19 mouse cellular contexts compared by ENCODE assay signal in genomic region chr9:76029471-76030199, GRCm38 (mm10). TPM values are rescaled to one million over a fixed set of nuclear protein-coding genes. Genes with fewer than 3 reads are reported as not detected.
A peak's percentile ranks its signal among the peaks of the same experiment; 100 is the strongest.
DNase-seq lines count a peak whose midpoint lies in the region; ATAC-seq and TF ChIP-seq lines count a peak whose summit lies in the region.
"Had no signal": no experiment of that assay in that cellular context is flagged by ENCODE, and none has a peak within 500 bp of the region (broad histone marks: within the 10 kb centered on the region; RNA-seq: fewer than 3 reads in every experiment).

No protein-coding gene starts in this region.

- H3K27ac ChIP-seq in forebrain, embryonic 14.5 days (ENCODE audit: low read depth, low read length): no peak overlapping the region
- H3K27ac ChIP-seq in forebrain, embryonic 10.5 days: no peak overlapping the region
- H3K27ac ChIP-seq in layer of hippocampus, adult 2 months: no peak overlapping the region
- H3K27ac ChIP-seq: heart, embryonic 15.5 days; liver, embryonic 12.5 days; macrophage; midbrain, embryonic 13.5 days; stomach, embryonic 15.5 days had no signal

- 85% methylated on average over 16 of the region's 16 CpGs for WGBS in forebrain, embryonic 14.5 days
- 91% methylated on average over 16 of the region's 16 CpGs for WGBS in forebrain, embryonic 10.5 days

- H3K4me3 ChIP-seq in forebrain, embryonic 14.5 days (ENCODE audit: low read depth, low read length): no peak overlapping the region
- H3K4me3 ChIP-seq in forebrain, embryonic 10.5 days: no peak overlapping the region
- peak overlapping the region; percentile 17 for H3K4me3 ChIP-seq in layer of hippocampus, adult 2 months
- H3K4me3 ChIP-seq: heart, embryonic 15.5 days; liver, embryonic 12.5 days; midbrain, embryonic 13.5 days; myocyte; stomach, embryonic 15.5 days had no signal

- H3K36me3 ChIP-seq in forebrain, embryonic 14.5 days (ENCODE audit: control insufficient read depth, insufficient read depth, low read length): no peaks in the 10 kb centered on the region
- H3K36me3 ChIP-seq in forebrain, embryonic 10.5 days (replicated peaks): no peaks in the 10 kb centered on the region
- H3K36me3 ChIP-seq: G1E; heart, embryonic 15.5 days; liver, embryonic 12.5 days; midbrain, embryonic 13.5 days; stomach, embryonic 15.5 days had no signal

- H3K9ac ChIP-seq in forebrain, embryonic 14.5 days (ENCODE audit: low read length): no peak overlapping the region
- H3K9ac ChIP-seq: heart, embryonic 15.5 days; liver, embryonic 12.5 days; midbrain, embryonic 13.5 days; stomach, embryonic 15.5 days had no signal

- H3K4me1 ChIP-seq in forebrain, embryonic 14.5 days (ENCODE audit: control insufficient read depth, insufficient read depth, low read length): no peaks in the 10 kb centered on the region
- peaks cover 6% of the 10 kb centered on the region; the same call in 1 of the 2 replicates for H3K4me1 ChIP-seq in forebrain, embryonic 10.5 days
- H3K4me1 ChIP-seq: heart, embryonic 15.5 days; liver, embryonic 12.5 days; midbrain, embryonic 13.5 days; stomach, embryonic 15.5 days had no signal

- H3K27me3 ChIP-seq in forebrain, embryonic 14.5 days (replicated peaks; ENCODE audit: control insufficient read depth, insufficient read depth, low read length): no peaks in the 10 kb centered on the region
- H3K27me3 ChIP-seq in forebrain, embryonic 10.5 days (ENCODE audit: poor library complexity, severe bottlenecking): no peaks in the 10 kb centered on the region
- H3K27me3 ChIP-seq: heart, embryonic 15.5 days; liver, embryonic 12.5 days; midbrain, embryonic 13.5 days; stomach, embryonic 15.5 days had no signal

- H3K9me3 ChIP-seq in forebrain, embryonic 14.5 days (replicated peaks; ENCODE audit: control insufficient read depth, low read length): no peaks in the 10 kb centered on the region
- no peaks in the 10 kb centered on the region for H3K9me3 ChIP-seq in forebrain, embryonic 10.5 days
- H3K9me3 ChIP-seq: G1E; heart, embryonic 15.5 days; liver, embryonic 12.5 days; midbrain, embryonic 13.5 days; stomach, embryonic 15.5 days had no signal

- no peak for ATAC-seq in forebrain, embryonic 14.5 days
- ATAC-seq in megakaryocyte progenitor cell, adult 5-6 weeks (replicated peaks; ENCODE audit: poor library complexity): no peak
- ATAC-seq: inflammation-experienced regulatory T-cells, adult 6 months; liver, embryonic 12.5 days; midbrain, embryonic 13.5 days had no signal

- TF ChIP-seq CTCF in layer of hippocampus, adult 2 months (conservative IDR thresholded peaks at IDR 0.05): no peak

- DNase-seq in forebrain, embryonic 14.5 days (ENCODE audit: low spot score): peak; percentile 23
- DNase-seq in forebrain, embryonic 10.5 days (ENCODE audit: extremely low spot score, low spot score): no peak
- DNase-seq in layer of hippocampus, adult 2 months (ENCODE audit: low spot score in 2 of 2): peak in 1 of 2 experiments; percentile 34
- no peak for DNase-seq in layer of hippocampus, adult 8-10 months (ENCODE audit: low spot score in 2 of 2)
- DNase-seq in brain, adult 2 months (ENCODE audit: low read depth, low spot score): peak; percentile 58
- peak; percentile 23 to 62 for DNase-seq in cerebellum, postnatal 14 days
- DNase-seq: adrenal gland, adult 2 months; kidney, adult 9 months; retina, postnatal 1 day; thymus, postnatal 14 days had no signal

- H3K4me2 ChIP-seq in forebrain, embryonic 14.5 days (ENCODE audit: low read length): no peak overlapping the region
- H3K4me2 ChIP-seq: heart, embryonic 15.5 days; liver, embryonic 12.5 days; midbrain, embryonic 13.5 days; stomach, embryonic 15.5 days had no signal

RNA-seq across cellular contexts. Expression of gene Hmgcll1, which starts 15.0 kb away (rescaled TPM):
- 17.2 and 21.5 TPM in 2 replicates for polyA plus RNA-seq in forebrain, embryonic 14.5 days (2014; fragmentation: Nextera tagmentation; extraction: Ambion mirVana)
- polyA plus RNA-seq in forebrain, embryonic 10.5 days (2016; fragmentation: Nextera tagmentation; extraction: Ambion mirVana): 3.7 and 5.2 TPM in 2 replicates
- total RNA-seq in layer of hippocampus, adult 2 months (2021): 10 to 100 TPM; 11.6 to 15.3 TPM
- 10 to 100 TPM; 12.7 to 19.7 (median 15.4) TPM for total RNA-seq in layer of hippocampus, adult 8-10 months (2022)
- not detected in 2 replicates for total RNA-seq in megakaryocyte progenitor cell, adult 5-6 weeks (2015)
- total RNA-seq in megakaryocyte progenitor cell, adult 5-6 weeks (2017): 1.5 TPM in 1 of 2 replicates, not detected in the other
- polyA plus RNA-seq: G1E; inflammation-experienced regulatory T-cells, adult 6 months; macrophage had no signal

Comparison
In these comparisons a context has a peak if more than half of its experiments do, and no peak if none do; other contexts are left out.
1. DNase-seq: peak in forebrain, embryonic 14.5 days (single experiment), brain, adult 2 months (single experiment) and cerebellum, postnatal 14 days (2 of 2); none in forebrain, embryonic 10.5 days (single experiment) and layer of hippocampus, adult 8-10 months (0 of 2).
2. RNA of gene Hmgcll1, which starts 15.0 kb away (total RNA-seq): 12.7 to 19.7 TPM in layer of hippocampus, adult 8-10 months and 11.6 to 15.3 TPM in layer of hippocampus, adult 2 months; 1.5 TPM in megakaryocyte progenitor cell, adult 5-6 weeks; every median in the first group is over 4 times any median in the second.